Mouse (Mus musculus) midbrain, embryonic 13.5 days (tissue): ENCODE results near the gene Fam166a. TPM values are rescaled to one million over a fixed set of nuclear protein-coding genes. Genes with fewer than 3 reads are reported as not detected.

Source experiments
- ATAC-seq: fragments of 200-750 bp; cut with Nextera tagmentation; 2 replicates; pipeline ENCODE4 v1.8.0; 2017; ENCODE audit warnings: mild to moderate bottlenecking, moderate TSS enrichment, moderate library complexity
- H3K27ac ChIP-seq: fragments of 300-500 bp; sonication (generic); 2 replicates; pipeline ENCODE4 v1.5.1; 2015; ENCODE audit warnings: inconsistent platforms, mild to moderate bottlenecking, moderate library complexity
- H3K27me3 ChIP-seq: fragments of 300-500 bp; sonication (generic); 2 replicates; pipeline ENCODE4 v1.6.1; 2015; ENCODE audit warnings: mild to moderate bottlenecking, inconsistent platforms
- H3K36me3 ChIP-seq: fragments of 300-500 bp; sonication (generic); 2 replicates; pipeline ENCODE4 v1.6.1; 2015; ENCODE audit warnings: mild to moderate bottlenecking, inconsistent platforms
- H3K4me1 ChIP-seq: fragments of 300-500 bp; sonication (generic); replicated peaks from 2 replicates; pipeline ENCODE4 v1.6.1; 2015; ENCODE audit warnings: inconsistent platforms
- H3K4me2 ChIP-seq: fragments of 300-500 bp; sonication (generic); replicated peaks from 2 replicates; pipeline ENCODE4 v1.6.1; 2015; ENCODE audit warnings: moderate library complexity, mild to moderate bottlenecking, inconsistent platforms
- H3K4me3 ChIP-seq: fragments of 300-500 bp; sonication (generic); replicated peaks from 2 replicates; pipeline ENCODE4 v1.5.1; 2015; ENCODE audit warnings: mild to moderate bottlenecking, inconsistent platforms
- H3K9ac ChIP-seq: fragments of 300-500 bp; sonication (generic); replicated peaks from 2 replicates; pipeline ENCODE4 v1.6.1; 2015; ENCODE audit warnings: mild to moderate bottlenecking, inconsistent platforms
- H3K9me3 ChIP-seq: fragments of 300-500 bp; sonication (generic); 2 replicates; pipeline ENCODE4 v1.6.1; 2016; ENCODE audit warnings: mild to moderate bottlenecking, inconsistent platforms
- WGBS: fragments of 180-500 bp; shearing (Covaris S2); methylation state at CpG from one replicate; pipeline ENCODE4 v1.1.7; 2015; 5-methylcytosine and 5-hydroxymethylcytosine counted together
- polyA plus RNA-seq: library from polyadenylated mRNA; unstranded; fragments of >200 nt; fragmentation: Nextera tagmentation; extraction: Ambion mirVana; gene quantifications from 2 replicates; pipeline ENCODE4 v1.2.1, GENCODE M21; 2015

Fam166a gene
- polyA plus RNA-seq, 1 experiment from 2014 or later = not detected

DNA sequence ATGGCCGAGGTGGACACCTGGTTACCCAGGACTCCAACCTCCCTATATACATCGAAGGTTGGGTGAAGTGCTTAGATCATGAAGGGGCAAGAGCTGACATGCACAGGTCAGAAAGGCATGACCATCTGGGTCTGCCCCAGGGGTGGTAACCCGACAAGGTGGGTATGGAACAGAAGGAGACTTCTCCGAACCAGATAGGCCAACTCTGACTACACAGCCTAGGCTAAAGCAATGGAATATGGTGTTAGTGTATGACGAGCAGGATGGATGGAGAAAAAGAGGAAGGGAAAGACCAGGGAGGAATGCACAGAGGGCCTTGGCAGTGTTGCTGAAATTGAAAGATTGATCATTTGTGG is 32.0 kb upstream of the Fam166a start:
- Histone ChIP-seq H3K4me1 (peaks cover 53% of the 10 kb centered on the region), H3K4me2 (peak overlapping the region; percentile 65), H3K36me3 (no peaks in the 10 kb centered on the region), H3K27ac (peak overlapping the region; percentile 97), H3K27me3 (no peaks in the 10 kb centered on the region), H3K9me3 (no peaks in the 10 kb centered on the region), H3K4me3 (peak overlapping the region; percentile 49), H3K9ac (peak overlapping the region; percentile 74; the same call in 1 of the 2 replicates)
- peak; percentile 19; the same call in 1 of the 2 replicates for ATAC-seq
- 31% methylated on average over 5 of the region's 5 CpGs for WGBS

DNA sequence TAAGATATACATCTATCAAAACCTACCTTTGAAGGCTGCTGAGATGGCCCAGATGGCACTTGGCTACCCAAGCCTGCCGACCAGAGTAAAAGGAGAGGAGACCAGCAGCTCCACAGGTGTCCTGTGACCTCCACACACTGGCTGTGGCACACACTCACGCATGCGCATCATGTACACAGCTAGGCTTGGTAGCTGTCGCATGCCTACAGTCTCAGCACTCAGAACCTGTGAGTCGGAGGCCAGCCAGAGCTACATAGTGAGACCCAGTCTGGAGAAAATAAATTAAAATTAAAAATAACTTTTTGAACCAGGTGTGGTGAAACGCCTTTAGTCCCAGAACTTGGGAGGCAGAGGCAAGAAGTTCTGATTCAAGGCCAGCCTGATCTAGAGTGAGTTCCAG is 30.7 kb upstream of the Fam166a start:
- Histone ChIP-seq H3K27ac (no peak overlapping the region), H3K27me3 (no peaks in the 10 kb centered on the region), H3K9ac (no peak overlapping the region), H3K4me1 (peaks cover 41% of the 10 kb centered on the region), H3K36me3 (no peaks in the 10 kb centered on the region), H3K4me2 (no peak overlapping the region), H3K9me3 (no peaks in the 10 kb centered on the region), H3K4me3 (no peak overlapping the region)
- no peak for ATAC-seq
- 84% methylated on average over 6 of the region's 6 CpGs for WGBS

DNA sequence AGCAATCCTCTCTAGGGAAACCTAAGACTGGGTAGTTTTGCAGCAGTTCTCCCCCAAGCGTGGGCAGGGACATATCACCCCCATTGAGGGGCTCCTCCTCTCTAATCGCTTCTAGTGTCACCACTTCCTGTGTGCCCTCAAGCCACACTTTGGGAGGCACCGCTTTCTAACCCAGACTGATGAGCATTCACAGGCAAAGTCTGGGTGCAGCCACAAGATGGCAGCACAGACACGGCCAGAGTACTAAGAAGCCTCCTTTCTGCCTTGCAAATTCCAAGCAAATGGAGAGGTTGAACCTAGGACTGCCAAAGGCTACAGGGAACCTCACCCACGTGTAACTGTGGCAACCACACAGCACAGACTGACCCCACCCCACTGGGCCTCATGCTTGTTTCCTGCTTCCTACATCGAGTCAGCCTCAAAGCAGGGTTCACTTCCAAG is 25.2 kb upstream of the Fam166a start:
- no peaks in the 10 kb centered on the region for H3K9me3 ChIP-seq
- H3K9ac ChIP-seq = no peak overlapping the region
- 1% methylated on average over 6 of the region's 6 CpGs for WGBS
- no peak overlapping the region for H3K27ac ChIP-seq
- H3K4me1 ChIP-seq = peaks cover 9% of the 10 kb centered on the region; the same call in 1 of the 2 replicates
- peaks cover 43% of the 10 kb centered on the region for H3K27me3 ChIP-seq
- peak; percentile 81 for ATAC-seq
- H3K4me3 ChIP-seq = no peak overlapping the region
- no peak overlapping the region for H3K4me2 ChIP-seq
- peaks cover 6% of the 10 kb centered on the region for H3K36me3 ChIP-seq

DNA sequence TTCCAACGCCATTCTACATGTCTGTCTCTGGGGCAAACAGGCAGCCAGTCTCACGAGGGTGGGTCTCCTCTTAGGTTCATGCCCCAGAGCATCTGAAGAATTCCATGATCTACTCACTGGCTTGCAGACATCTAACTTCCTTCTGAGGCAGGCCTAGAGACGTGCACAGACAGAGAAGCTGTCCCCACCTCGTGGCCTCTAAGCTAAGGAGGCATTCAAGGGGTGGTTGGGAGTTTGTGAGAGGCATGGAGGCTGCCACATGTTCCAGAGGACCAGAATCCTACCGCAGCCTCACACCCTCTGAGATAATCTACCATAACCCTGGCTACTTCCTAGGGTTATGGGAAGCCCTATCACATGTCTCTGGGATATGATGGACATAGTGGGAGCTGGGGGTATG is 24.5 kb upstream of the Fam166a start:
- Histone ChIP-seq H3K36me3 (peaks cover 11% of the 10 kb centered on the region), H3K4me2 (no peak overlapping the region), H3K9me3 (no peaks in the 10 kb centered on the region), H3K4me1 (peaks cover 9% of the 10 kb centered on the region; the same call in 1 of the 2 replicates), H3K27me3 (peaks cover 43% of the 10 kb centered on the region), H3K9ac (no peak overlapping the region), H3K4me3 (no peak overlapping the region), H3K27ac (no peak overlapping the region)
- 77% methylated on average over 5 of the region's 5 CpGs for WGBS
- no peak for ATAC-seq

DNA sequence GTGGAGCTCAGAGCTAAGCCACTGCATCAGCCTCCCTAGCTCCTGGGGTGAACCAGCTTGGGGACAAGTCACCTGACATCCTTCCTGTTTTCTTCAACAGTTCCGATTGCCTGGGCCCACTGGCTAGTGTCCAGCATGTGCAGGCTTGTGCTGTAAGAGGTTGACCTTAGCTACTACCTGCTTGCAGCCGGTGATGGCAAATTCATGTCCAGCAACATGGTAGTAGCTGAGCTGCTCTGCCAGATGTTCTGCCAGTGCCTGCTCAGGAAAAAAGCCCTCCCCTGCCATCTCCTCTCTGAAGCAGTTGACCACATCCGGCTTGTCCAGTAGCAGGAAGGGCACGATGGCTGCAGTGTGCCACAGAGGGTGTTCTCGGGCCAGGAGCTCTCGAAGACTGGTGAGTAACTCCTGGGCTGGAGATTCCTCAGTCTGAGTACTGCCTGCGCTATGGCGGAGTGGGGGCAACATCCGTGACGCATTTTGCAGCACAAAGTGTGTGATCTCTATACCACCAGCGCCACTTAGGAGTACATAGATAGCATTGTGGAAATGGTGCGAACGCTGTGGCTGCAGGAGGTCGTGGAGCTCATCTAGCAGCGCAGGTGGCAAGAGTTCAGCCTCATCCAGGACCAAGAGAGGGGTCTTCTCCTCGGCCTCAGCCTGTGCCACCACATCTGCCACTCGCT is 23.9 kb upstream of the Fam166a start:
- H3K9ac ChIP-seq = no peak overlapping the region
- no peak for ATAC-seq
- H3K4me2 ChIP-seq = no peak overlapping the region
- no peaks in the 10 kb centered on the region for H3K9me3 ChIP-seq
- peaks cover 43% of the 10 kb centered on the region for H3K27me3 ChIP-seq
- H3K36me3 ChIP-seq = peaks cover 16% of the 10 kb centered on the region
- WGBS = 83% methylated on average over 17 of the region's 17 CpGs
- no peak overlapping the region for H3K27ac ChIP-seq
- H3K4me1 ChIP-seq = peaks cover 9% of the 10 kb centered on the region; the same call in 1 of the 2 replicates
- no peak overlapping the region for H3K4me3 ChIP-seq

DNA sequence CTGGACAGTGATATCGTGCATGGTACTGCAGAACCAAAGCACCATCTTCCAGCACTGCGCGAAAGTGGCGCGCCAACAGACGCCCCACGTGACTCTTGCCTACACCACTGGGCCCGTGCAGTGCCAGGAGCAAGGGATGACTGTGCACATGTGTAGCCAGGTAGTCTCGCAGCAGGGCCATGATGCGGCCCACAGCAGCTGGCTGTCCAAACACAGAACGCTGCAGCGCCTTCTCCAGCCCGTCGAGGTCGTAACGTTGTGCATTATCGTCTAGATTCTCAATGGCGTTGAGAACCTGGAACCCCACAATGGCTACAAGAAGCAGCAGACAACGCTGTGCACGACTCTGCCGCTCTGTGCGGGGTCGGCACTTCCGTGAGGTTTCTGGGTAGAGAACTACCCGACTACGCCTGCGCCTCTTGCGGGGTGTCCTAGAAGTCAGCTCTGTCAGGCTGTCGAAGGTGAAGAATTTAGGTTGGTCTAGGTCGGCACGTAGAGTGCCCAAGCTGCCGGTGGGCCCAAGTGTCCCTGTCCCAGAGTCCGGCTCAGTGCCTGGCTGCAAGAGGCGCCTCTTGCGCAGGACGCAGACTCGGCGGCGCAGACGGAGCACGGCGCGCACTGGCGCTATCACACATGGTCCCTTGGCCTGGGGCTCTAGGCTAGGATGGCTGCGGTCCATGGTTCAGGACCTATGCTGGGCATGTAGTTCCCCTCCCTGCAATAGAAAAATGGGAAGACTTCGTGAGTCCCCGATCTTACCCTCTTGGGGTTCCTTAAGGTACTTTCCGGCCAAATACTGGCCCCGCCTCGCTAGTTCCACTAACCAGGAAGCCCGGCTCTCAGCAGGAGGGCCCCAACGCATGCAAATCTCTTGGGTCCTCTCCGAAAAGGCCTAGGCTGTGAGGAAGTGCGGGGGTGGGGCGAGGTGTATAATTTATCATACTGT is 23.1 kb upstream of the Fam166a start:
- H3K4me1 ChIP-seq = peaks cover 9% of the 10 kb centered on the region; the same call in 1 of the 2 replicates
- H3K4me3 ChIP-seq = no peak overlapping the region
- no peak overlapping the region for H3K27ac ChIP-seq
- H3K27me3 ChIP-seq = peaks cover 43% of the 10 kb centered on the region
- no peak overlapping the region for H3K9ac ChIP-seq
- ATAC-seq = no peak
- 0 out of 2 replicates have a peak overlapping the region, but pooled peaks have one; percentile 3 for H3K4me2 ChIP-seq
- H3K9me3 ChIP-seq = no peaks in the 10 kb centered on the region
- peaks cover 25% of the 10 kb centered on the region for H3K36me3 ChIP-seq
- WGBS = 22% methylated on average over 55 of the region's 55 CpGs

DNA sequence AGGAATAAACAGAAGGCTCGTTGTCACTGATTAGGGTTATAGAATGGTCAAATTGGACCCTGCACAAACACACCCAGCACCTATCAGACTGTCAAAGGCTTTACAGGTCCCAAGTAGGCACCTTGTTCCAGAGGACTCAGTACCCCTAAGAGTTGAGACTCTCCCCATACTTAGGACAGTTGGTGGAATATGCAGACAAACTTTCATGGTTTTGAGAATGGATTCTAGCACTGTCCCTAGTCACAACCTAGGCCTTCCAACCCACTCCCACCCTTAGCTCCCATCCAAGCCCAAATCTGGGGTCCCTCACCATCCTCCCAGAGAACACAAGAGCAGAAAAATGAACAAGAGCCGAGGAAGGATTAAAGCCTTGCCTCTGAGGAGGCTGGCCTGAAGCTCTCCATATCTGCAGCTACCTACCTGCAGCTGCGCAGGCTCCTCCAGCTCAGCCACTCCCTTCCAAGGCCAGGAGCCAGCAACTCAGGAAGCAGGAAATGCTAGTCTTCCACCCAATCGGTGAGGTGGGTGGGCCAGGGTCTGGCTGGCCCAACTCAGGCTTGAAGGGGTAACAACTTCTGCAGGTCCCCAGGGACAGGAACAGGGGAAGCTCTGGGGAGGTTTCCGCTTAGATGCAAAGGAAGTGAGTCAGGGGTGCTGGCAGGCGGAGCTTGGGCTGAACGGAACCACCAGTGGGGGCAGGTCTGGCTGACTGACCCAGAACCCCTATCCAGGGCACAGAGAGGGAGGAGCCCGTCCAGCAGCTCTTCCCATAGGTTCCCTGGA is 22.2 kb upstream of the Fam166a start, which contains the start of gene Tor4a:
Gene Tor4a (minus strand): TSS at position 715 of the 783 bp plus-strand sequence.
- Histone ChIP-seq H3K27me3 (peaks cover 43% of the 10 kb centered on the region), H3K27ac (no peak within 1 kb of the TSS), H3K36me3 (peaks cover 34% of the 10 kb centered on the region), H3K4me1 (peaks cover 9% of the 10 kb centered on the region; the same call in 1 of the 2 replicates), H3K9me3 (no peaks in the 10 kb centered on the region), H3K4me3 (no peak within 1 kb of the TSS), H3K9ac (0 out of 2 replicates have a peak within 1 kb of the TSS, but pooled peaks have one; percentile 14), H3K4me2 (0 out of 2 replicates have a peak within 1 kb of the TSS, but pooled peaks have one; percentile 3)
- ATAC-seq = no peak
- WGBS = 15% methylated on average over 8 of the region's 8 CpGs

DNA sequence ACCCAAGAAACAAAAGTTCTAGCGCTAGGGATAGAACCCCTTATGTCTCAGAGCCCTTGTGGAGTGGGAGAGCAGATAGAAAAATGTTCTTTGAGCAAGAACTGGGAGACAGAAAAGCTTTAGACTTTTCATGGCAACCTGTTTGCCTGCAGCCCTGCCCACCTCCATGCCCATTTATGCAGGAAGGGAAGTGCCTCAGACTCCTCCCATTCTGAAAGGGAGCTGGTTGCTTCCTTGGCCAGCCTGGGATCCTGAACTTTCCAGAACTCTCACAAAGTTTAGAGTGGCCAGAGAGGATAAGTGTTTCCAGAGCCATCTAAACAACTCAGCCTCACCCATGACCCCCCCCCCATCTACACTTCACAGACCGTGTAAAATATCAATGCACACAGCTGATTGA is 21.4 kb upstream of the Fam166a start:
- WGBS = 33% methylated on average over 2 of the region's 2 CpGs
- Histone ChIP-seq H3K9ac (no peak overlapping the region), H3K4me1 (peaks cover 9% of the 10 kb centered on the region; the same call in 1 of the 2 replicates), H3K4me3 (no peak overlapping the region), H3K36me3 (peaks cover 42% of the 10 kb centered on the region), H3K4me2 (no peak overlapping the region), H3K9me3 (no peaks in the 10 kb centered on the region), H3K27me3 (peaks cover 43% of the 10 kb centered on the region), H3K27ac (no peak overlapping the region)
- ATAC-seq = no peak

DNA sequence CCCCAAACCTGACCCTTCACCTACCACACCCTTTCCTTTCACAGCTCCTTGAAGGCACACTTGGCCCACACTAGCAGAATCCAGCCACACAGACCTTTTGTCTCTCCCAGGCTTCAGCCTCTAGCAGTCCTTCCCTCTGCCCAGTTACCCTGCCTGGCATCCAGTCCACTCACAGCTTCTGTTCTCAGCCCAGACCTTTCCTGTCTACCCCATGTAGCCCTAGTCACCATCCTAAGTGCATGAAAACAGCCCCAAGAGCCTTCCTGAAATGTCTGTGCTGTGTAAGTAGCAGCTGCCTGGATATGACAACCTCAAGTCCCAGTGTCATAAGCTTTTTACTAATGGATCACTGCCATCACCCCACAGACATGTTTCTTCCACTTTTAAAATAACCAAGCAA is 20.6 kb upstream of the Fam166a start:
- H3K27me3 ChIP-seq = peaks cover 43% of the 10 kb centered on the region
- no peak overlapping the region for H3K4me2 ChIP-seq
- ATAC-seq = no peak
- peaks cover 50% of the 10 kb centered on the region for H3K36me3 ChIP-seq
- no peak overlapping the region for H3K9ac ChIP-seq
- H3K27ac ChIP-seq = no peak overlapping the region
- no peaks in the 10 kb centered on the region for H3K9me3 ChIP-seq
- no peak overlapping the region for H3K4me3 ChIP-seq
- peaks cover 9% of the 10 kb centered on the region; the same call in 1 of the 2 replicates for H3K4me1 ChIP-seq

DNA sequence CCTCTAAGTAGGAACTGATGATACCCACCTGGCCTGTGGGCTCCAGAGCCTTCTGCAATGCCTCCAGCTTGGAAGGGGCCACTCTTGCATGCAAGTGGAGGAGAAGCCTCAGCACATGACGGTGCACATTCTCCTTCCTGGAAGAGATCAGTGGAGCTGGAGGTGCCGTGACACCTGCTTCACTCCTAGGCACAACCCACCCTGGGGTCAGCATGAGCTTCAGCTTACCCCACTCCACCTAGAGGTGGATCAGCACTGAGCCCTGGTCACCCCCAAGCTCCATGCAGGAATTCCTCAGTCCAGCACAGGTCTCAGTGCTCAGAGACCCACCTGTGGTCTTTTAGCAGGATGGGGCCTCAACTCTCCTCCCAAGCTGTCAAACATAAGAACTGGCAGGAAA is 17.9 kb upstream of the Fam166a start:
- no peak for ATAC-seq
- Histone ChIP-seq H3K27ac (no peak overlapping the region), H3K9me3 (no peaks in the 10 kb centered on the region), H3K9ac (no peak overlapping the region), H3K27me3 (peaks cover 24% of the 10 kb centered on the region), H3K4me1 (no peaks in the 10 kb centered on the region), H3K4me3 (no peak overlapping the region), H3K36me3 (peaks cover 75% of the 10 kb centered on the region), H3K4me2 (no peak overlapping the region)
- 91% methylated on average over 2 of the region's 2 CpGs for WGBS

DNA sequence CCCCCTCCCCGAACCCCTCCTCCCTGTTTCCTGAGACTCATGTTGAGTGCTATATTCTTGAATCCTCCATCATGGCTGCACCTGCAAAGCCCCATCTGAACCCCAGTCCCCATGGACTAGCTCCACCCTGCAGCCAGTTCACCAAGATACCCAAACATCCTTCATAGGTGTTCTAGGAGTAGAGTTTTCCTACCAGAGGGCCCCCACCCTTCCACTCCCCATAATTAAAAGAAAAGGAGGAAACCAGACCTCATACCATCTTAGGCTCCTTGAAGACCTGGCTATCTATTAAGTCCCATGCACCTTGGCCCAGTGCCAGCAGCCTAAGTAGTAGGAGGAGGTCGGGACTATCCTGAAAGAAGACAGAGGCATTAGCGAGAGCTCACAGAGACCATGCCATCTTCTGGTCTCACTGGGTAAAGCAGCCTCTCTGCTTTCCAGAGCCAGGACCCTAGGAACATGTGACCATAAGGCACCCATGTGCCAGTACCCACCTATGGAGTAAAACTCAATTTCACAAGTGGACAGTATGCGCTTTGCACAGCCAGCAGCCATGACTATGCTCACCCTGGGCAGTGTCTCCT is 14.8 kb upstream of the Fam166a start:
- Histone ChIP-seq H3K27me3 (no peaks in the 10 kb centered on the region), H3K9ac (no peak overlapping the region), H3K27ac (no peak overlapping the region), H3K9me3 (no peaks in the 10 kb centered on the region), H3K36me3 (peaks cover 94% of the 10 kb centered on the region), H3K4me1 (peaks cover 14% of the 10 kb centered on the region), H3K4me2 (no peak overlapping the region), H3K4me3 (no peak overlapping the region)
- ATAC-seq = no peak
- 63% methylated on average over 4 of the region's 4 CpGs for WGBS
